Mouse (Mus musculus) embryonic facial prominence, embryonic 14.5 days (tissue): Measurements from ENCODE around the gene Ankrd39. TPM values are rescaled to one million over a fixed set of nuclear protein-coding genes. Genes with fewer than 3 reads are reported as not detected.

Experiments used
- ATAC-seq: fragments of 200-750 bp; cut with Nextera tagmentation; 2 replicates; pipeline ENCODE4 v1.8.0; 2017; ENCODE audit warnings: low read depth, moderate number of reproducible peaks, moderate TSS enrichment
- DNase-seq: peaks from one replicate; pipeline ENCODE4 v3.0.0-alpha.2; 2015; ENCODE audit warnings: low spot score
- H3K27ac ChIP-seq: fragments of 300-500 bp; sonication (generic); replicated peaks from 2 replicates; pipeline ENCODE4 v1.5.1; 2014; ENCODE audit warnings: low read depth, mild to moderate bottlenecking, low read length, moderate library complexity
- H3K27me3 ChIP-seq: fragments of 300-500 bp; sonication (generic); replicated peaks from 2 replicates; pipeline ENCODE4 v1.6.1; 2014; ENCODE audit warnings: low read length; ENCODE audit not compliant: control insufficient read depth, insufficient read depth
- H3K36me3 ChIP-seq: fragments of 300-500 bp; sonication (generic); 2 replicates; pipeline ENCODE4 v1.6.1; 2014; ENCODE audit warnings: low read length, mixed read lengths; ENCODE audit not compliant: control insufficient read depth, insufficient read depth
- H3K4me1 ChIP-seq: fragments of 300-500 bp; sonication (generic); 2 replicates; pipeline ENCODE4 v1.6.1; 2014; ENCODE audit warnings: antibody characterized with exemption, low read length; ENCODE audit not compliant: control insufficient read depth, insufficient read depth
- H3K4me2 ChIP-seq: fragments of 300-500 bp; sonication (generic); 2 replicates; pipeline ENCODE4 v1.6.1; 2014; ENCODE audit warnings: low read depth, mild to moderate bottlenecking, low read length, moderate library complexity, mixed read lengths
- H3K4me3 ChIP-seq: fragments of 300-500 bp; sonication (generic); 2 replicates; pipeline ENCODE4 v1.5.1; 2014; ENCODE audit warnings: low read depth, mild to moderate bottlenecking, low read length
- H3K9ac ChIP-seq: fragments of 300-500 bp; sonication (generic); 2 replicates; pipeline ENCODE4 v1.6.1; 2014; ENCODE audit warnings: low read depth, mild to moderate bottlenecking, low read length, moderate library complexity, mixed read lengths
- H3K9me3 ChIP-seq: fragments of 300-500 bp; sonication (generic); 2 replicates; pipeline ENCODE4 v1.6.1; 2016; ENCODE audit warnings: low read length; ENCODE audit not compliant: control insufficient read depth
- WGBS: fragments of 180-500 bp; shearing (Covaris S2); extraction: QIAGEN DNeasy Blood & Tissue Kit; methylation state at CpG from one replicate; pipeline ENCODE4 v1.1.7; 2014; 5-methylcytosine and 5-hydroxymethylcytosine counted together
- polyA plus RNA-seq: library from polyadenylated mRNA; unstranded; fragments of >200 nt; fragmentation: Nextera tagmentation; extraction: Ambion mirVana; gene quantifications from 2 replicates; pipeline ENCODE4 v1.2.1, GENCODE M21; 2014

The Ankrd39 gene
- polyA plus RNA-seq, 1 experiment from 2014 or later = 19.5 TPM

GRCm38 (mm10) chr1:36551904-36552303 lies 4.7 kb upstream of the Ankrd39 start:
- Histone ChIP-seq H3K27ac (no peak overlapping the region), H3K4me2 (no peak overlapping the region), H3K36me3 (peaks cover 63% of the 10 kb centered on the region), H3K27me3 (no peaks in the 10 kb centered on the region), H3K4me1 (peaks cover 22% of the 10 kb centered on the region), H3K9me3 (no peaks in the 10 kb centered on the region), H3K4me3 (no peak overlapping the region), H3K9ac (no peak overlapping the region)
- ATAC-seq (no peak), DNase-seq (no peak)
- 82% methylated on average over 16 of the region's 17 CpGs for WGBS

DNA sequence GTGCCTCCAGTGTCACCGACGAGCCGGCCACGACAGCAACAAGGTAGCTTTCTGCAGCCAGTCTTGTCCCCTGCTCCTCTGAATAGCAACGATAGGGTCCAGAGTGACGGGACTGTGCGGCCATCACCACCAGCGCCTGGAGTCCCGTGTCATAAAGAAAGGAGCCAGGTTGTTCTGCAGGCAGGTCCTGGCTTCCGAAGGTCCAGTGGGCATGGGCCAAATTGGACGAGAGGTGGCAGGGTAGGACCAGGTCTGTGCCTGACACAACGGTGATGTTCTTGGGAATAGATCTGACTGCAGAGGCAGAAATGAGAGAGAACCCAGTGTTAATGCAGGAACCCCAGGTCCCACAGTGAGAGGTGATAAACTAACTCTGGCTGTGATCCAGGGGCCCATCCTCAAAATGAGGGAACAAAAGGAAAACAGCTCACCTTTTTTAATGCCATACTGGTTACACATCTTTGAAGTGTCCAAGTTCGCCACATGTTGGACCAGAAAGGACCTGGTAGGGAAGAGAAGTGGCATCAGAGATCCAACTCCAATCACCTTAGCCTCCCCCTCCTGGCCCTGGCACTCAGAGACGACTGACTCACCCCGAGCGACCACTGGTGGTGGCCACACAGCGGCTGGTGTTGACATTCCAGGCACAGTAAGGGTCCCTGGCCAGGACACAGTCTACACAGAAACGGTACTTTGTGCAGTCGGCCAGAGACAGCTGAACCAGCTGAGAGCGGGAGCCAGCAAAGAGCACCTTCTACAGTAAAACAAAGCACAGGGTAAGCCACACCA lies 3.0 kb upstream of the Ankrd39 start:
- peaks cover 63% of the 10 kb centered on the region for H3K36me3 ChIP-seq
- WGBS = 81% methylated on average over 20 of the region's 20 CpGs
- peaks cover 21% of the 10 kb centered on the region for H3K4me1 ChIP-seq
- H3K4me2 ChIP-seq = no peak overlapping the region
- no peak overlapping the region for H3K9ac ChIP-seq
- no peaks in the 10 kb centered on the region for H3K27me3 ChIP-seq
- DNase-seq (no peak), ATAC-seq (no peak)
- H3K4me3 ChIP-seq = no peak overlapping the region
- no peaks in the 10 kb centered on the region for H3K9me3 ChIP-seq
- no peak overlapping the region for H3K27ac ChIP-seq

DNA sequence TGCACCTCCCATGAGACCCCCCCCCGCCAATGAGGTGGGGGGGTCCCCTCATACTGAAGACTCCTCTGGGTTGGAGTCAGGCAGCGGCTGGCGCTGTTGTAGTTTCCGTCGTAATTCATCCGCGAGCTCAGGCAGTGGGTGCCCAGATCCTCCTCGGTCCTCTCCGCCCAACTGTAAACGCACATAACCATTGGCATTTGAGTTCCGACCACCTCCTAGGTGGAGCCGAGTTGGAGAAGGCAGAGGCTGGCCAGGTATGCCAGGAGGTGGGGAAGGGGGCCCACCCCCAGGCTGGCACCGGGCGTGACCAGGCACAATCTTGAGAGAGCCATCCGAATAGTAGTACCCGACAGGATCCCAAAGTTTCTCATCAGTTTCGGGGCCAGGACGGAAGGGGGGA lies 2.2 kb upstream of the Ankrd39 start:
- no peak overlapping the region for H3K4me2 ChIP-seq
- no peaks in the 10 kb centered on the region for H3K9me3 ChIP-seq
- H3K27ac ChIP-seq = no peak overlapping the region
- H3K4me1 ChIP-seq = peaks cover 19% of the 10 kb centered on the region
- ATAC-seq = no peak
- H3K4me3 ChIP-seq = no peak overlapping the region
- no peaks in the 10 kb centered on the region for H3K27me3 ChIP-seq
- no peak for DNase-seq
- WGBS = 78% methylated on average over 17 of the region's 18 CpGs
- no peak overlapping the region for H3K9ac ChIP-seq
- peaks cover 59% of the 10 kb centered on the region for H3K36me3 ChIP-seq

GRCm38 (mm10) chr1:36548771-36549170 lies 1.5 kb upstream of the Ankrd39 start:
- no peak overlapping the region for H3K4me3 ChIP-seq
- DNase-seq (no peak), ATAC-seq (no peak)
- H3K27me3 ChIP-seq = no peaks in the 10 kb centered on the region
- 42% methylated on average over 8 of the region's 8 CpGs for WGBS
- no peak overlapping the region; the same call in 1 of the 2 replicates for H3K9ac ChIP-seq
- peaks cover 19% of the 10 kb centered on the region for H3K4me1 ChIP-seq
- H3K9me3 ChIP-seq = no peaks in the 10 kb centered on the region
- peaks cover 52% of the 10 kb centered on the region for H3K36me3 ChIP-seq
- H3K4me2 ChIP-seq = no peak overlapping the region
- no peak overlapping the region for H3K27ac ChIP-seq

DNA sequence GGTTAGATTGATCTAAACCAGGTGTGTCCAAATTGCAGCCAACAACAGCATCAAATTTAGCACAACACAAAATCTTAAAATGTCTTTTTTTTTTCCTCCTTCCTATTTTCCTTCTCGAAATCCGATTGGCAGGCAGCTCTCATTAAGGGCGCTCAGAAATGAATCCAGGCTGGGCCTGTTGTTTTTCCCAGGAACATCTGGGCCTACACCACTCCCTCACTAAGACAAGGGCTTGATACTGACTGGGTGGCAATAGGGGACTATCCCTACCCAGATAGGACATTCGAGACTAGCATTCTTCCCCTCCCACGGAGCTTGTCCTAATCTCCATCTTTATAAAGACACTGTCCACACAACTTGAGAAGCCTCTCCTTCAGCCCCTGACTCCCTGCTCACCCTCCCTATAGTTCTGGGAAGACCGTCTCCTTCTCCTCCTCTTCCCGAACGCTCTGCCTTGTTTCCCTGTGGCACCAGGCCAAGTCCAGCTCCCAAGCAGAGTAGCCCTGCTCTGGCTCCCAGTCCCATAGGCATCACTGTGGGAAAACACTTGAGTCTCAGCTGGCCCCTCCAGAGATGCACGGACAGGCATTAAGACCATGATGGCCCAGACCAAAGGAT lies 845 bp upstream of the Ankrd39 start:
- H3K36me3 ChIP-seq = peaks cover 45% of the 10 kb centered on the region
- H3K9me3 ChIP-seq = no peaks in the 10 kb centered on the region
- no peaks in the 10 kb centered on the region for H3K27me3 ChIP-seq
- H3K4me2 ChIP-seq = no peak overlapping the region
- DNase-seq (no peak), ATAC-seq (no peak)
- 0 out of 2 replicates have a peak overlapping the region, but pooled peaks have one; percentile 34 for H3K9ac ChIP-seq
- 18% methylated on average over 9 of the region's 9 CpGs for WGBS
- H3K27ac ChIP-seq = peak overlapping the region; percentile 79; the same call in 1 of the 2 replicates
- H3K4me3 ChIP-seq = no peak overlapping the region
- H3K4me1 ChIP-seq = peaks cover 19% of the 10 kb centered on the region

DNA sequence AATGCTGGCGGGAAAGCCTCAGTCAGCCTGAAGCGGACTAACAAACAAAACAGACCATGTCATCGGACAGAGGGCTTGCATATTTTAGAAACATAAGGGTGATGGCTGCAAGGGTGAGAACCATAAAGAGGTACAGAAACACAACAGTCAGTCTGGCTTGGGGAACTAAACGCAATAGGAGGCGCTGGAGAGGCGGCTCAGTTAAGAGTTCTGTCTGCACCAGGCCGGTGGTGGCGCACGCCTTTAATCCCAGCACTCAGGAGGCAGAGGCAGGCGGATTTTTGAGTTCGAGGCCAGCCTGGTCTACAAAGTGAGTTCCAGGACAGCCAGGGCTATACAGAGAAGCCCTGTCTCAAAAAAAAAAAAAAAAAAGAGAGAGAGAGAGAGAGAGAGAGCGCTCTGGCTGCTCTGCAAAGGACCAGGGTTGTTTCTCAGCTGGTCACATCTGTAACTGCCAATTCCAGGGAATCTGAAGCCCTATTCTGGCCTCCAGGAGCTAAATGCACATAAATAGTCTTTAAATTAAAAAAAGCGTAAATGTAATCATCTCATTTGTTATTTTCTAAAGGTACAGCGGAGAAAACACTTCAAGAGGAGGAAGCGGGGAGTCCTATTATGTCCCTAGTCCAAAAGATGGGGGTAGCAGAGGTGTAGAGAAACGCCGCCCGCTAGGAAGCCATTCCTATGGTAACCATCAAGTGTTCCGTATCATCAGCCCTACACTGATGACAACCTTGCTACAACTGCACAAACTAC lies 1.2 kb downstream of the Ankrd39 start:
- H3K9ac ChIP-seq = peak overlapping the region; percentile 80
- peak overlapping the region; percentile 83 for H3K4me2 ChIP-seq
- H3K4me3 ChIP-seq = peak overlapping the region; percentile 71
- H3K9me3 ChIP-seq = no peaks in the 10 kb centered on the region
- ATAC-seq (no peak), DNase-seq (no peak)
- H3K27ac ChIP-seq = no peak overlapping the region
- peaks cover 19% of the 10 kb centered on the region for H3K4me1 ChIP-seq
- peaks cover 35% of the 10 kb centered on the region for H3K36me3 ChIP-seq
- WGBS = 70% methylated on average over 19 of the region's 19 CpGs
- H3K27me3 ChIP-seq = no peaks in the 10 kb centered on the region

- DNase-seq (no peak), ATAC-seq (no peak)
- H3K4me3 ChIP-seq = no peak overlapping the region
- H3K9me3 ChIP-seq = no peaks in the 10 kb centered on the region
- H3K36me3 ChIP-seq = peaks cover 34% of the 10 kb centered on the region
- no peak overlapping the region for H3K27ac ChIP-seq
- peaks cover 19% of the 10 kb centered on the region for H3K4me1 ChIP-seq
- no peak overlapping the region for H3K9ac ChIP-seq
- WGBS = 61% methylated on average over 2 of the region's 2 CpGs
- H3K27me3 ChIP-seq = no peaks in the 10 kb centered on the region
- peak overlapping the region; percentile 83; the same call in 1 of the 2 replicates for H3K4me2 ChIP-seq
Measured at GRCm38 (mm10) chr1:36545382-36545781, 1.9 kb downstream of the Ankrd39 start.

- ATAC-seq (no peak), DNase-seq (no peak)
- Histone ChIP-seq H3K4me1 (peaks cover 9% of the 10 kb centered on the region), H3K9me3 (no peaks in the 10 kb centered on the region), H3K27ac (no peak overlapping the region), H3K9ac (no peak overlapping the region), H3K4me3 (no peak overlapping the region), H3K27me3 (no peaks in the 10 kb centered on the region), H3K4me2 (no peak overlapping the region), H3K36me3 (peaks cover 39% of the 10 kb centered on the region)
- WGBS = 92% methylated on average over 9 of the region's 9 CpGs
Measured at GRCm38 (mm10) chr1:36542925-36543324, 4.3 kb downstream of the Ankrd39 start.
